Mouse (Mus musculus) forebrain, embryonic 15.5 days (tissue): ENCODE results near the gene Socs3. TPM values are rescaled to one million over a fixed set of nuclear protein-coding genes. Genes with fewer than 3 reads are reported as not detected.

Experiments used
- ATAC-seq: fragments of 200-750 bp; cut with Nextera tagmentation; replicated peaks from 2 replicates; pipeline ENCODE4 v1.8.0; 2017; ENCODE audit warnings: mild to moderate bottlenecking, moderate TSS enrichment, moderate library complexity
- H3K27ac ChIP-seq: fragments of 300-500 bp; sonication (generic); replicated peaks from 2 replicates; pipeline ENCODE4 v1.5.1; 2015; ENCODE audit warnings: mild to moderate bottlenecking, inconsistent platforms
- H3K27me3 ChIP-seq: fragments of 300-500 bp; sonication (generic); 2 replicates; pipeline ENCODE4 v1.6.1; 2015; ENCODE audit warnings: inconsistent platforms
- H3K36me3 ChIP-seq: fragments of 300-500 bp; sonication (generic); 2 replicates; pipeline ENCODE4 v1.6.1; 2015; ENCODE audit warnings: mild to moderate bottlenecking, inconsistent platforms
- H3K4me1 ChIP-seq: fragments of 300-500 bp; sonication (generic); 2 replicates; pipeline ENCODE4 v1.6.1; 2015; ENCODE audit warnings: inconsistent platforms
- H3K4me2 ChIP-seq: fragments of 300-500 bp; sonication (generic); replicated peaks from 2 replicates; pipeline ENCODE4 v1.6.1; 2015; ENCODE audit warnings: mild to moderate bottlenecking, inconsistent platforms
- H3K4me3 ChIP-seq: fragments of 300-500 bp; sonication (generic); 2 replicates; pipeline ENCODE4 v1.5.1; 2015; ENCODE audit warnings: mild to moderate bottlenecking, inconsistent platforms
- H3K9ac ChIP-seq: fragments of 300-500 bp; sonication (generic); replicated peaks from 2 replicates; pipeline ENCODE4 v1.6.1; 2015; ENCODE audit warnings: mild to moderate bottlenecking, inconsistent platforms
- H3K9me3 ChIP-seq: fragments of 300-500 bp; sonication (generic); 2 replicates; pipeline ENCODE4 v1.6.1; 2016; ENCODE audit warnings: inconsistent platforms
- whole genome bisulfite sequencing: fragments of 180-500 bp; shearing (Covaris S2); methylation state at CpG from one replicate; pipeline ENCODE4 v1.1.7; 2015; ENCODE audit warnings: mixed read lengths; 5-methylcytosine and 5-hydroxymethylcytosine counted together
- microRNA-seq: library from miRNA; unstranded; fragments of <30 nt; microRNA quantifications from one replicate; pipeline ENCODE4, GENCODE M21; 2016
- polyA plus RNA-seq: library from polyadenylated mRNA; unstranded; fragments of >200 nt; fragmentation: Nextera tagmentation; extraction: Ambion mirVana; gene quantifications from 2 replicates; pipeline ENCODE4 v1.2.1, GENCODE M21; 2015

The Socs3 gene
- polyA plus RNA-seq, 1 experiment from 2014 or later = 15.1 TPM

DNA sequence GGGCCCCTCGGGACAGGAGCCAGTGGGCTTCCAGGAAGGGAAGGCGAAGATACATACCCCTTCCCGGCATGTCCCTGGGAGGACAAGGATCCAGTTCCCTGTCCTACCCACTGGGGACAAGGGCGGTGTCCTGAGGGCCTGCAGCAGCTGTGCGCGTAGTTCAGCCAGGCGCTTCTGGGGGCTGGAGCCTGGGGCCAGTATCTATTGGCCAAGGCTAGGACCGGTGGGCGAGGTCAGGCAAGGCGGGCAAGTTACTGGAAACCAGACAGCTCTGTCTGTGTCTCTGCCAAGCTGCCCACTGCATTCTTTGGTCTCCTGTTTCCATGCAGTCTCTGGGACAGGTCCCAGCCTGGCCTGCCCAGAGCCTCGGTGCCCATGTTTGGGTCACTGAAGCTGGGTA is 46.6 kb downstream of the Socs3 start:
- no peaks in the 10 kb centered on the region for H3K36me3 ChIP-seq
- H3K27me3 ChIP-seq = no peaks in the 10 kb centered on the region
- ATAC-seq = no peak
- no peaks in the 10 kb centered on the region for H3K4me1 ChIP-seq
- no peak overlapping the region for H3K4me3 ChIP-seq
- H3K9ac ChIP-seq = no peak overlapping the region
- no peaks in the 10 kb centered on the region for H3K9me3 ChIP-seq
- H3K4me2 ChIP-seq = no peak overlapping the region
- 86% methylated on average over 11 of the region's 11 CpGs for WGBS
- H3K27ac ChIP-seq = no peak overlapping the region

DNA sequence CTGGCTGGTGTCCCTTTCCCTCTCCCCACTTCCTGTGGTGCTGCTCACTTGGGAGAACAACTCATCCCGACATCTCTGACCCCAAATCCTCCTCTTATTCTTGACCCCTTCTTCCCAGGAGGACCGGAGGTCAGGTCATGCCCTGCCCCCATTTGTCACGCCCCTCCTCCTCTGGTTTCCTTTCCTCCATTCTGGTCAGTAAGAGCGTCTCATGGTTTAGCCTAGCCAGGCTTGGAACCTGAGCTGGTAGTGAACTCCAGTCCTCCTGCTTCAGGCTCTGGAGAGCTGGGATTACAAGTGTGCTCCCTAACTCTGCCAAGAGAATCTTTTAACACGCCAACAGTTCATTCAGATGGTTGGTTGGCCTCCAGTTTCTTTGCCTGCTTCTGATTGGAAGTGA is 50.6 kb downstream of the Socs3 start:
- Histone ChIP-seq H3K36me3 (no peaks in the 10 kb centered on the region), H3K4me2 (no peak overlapping the region), H3K9ac (no peak overlapping the region), H3K4me1 (no peaks in the 10 kb centered on the region), H3K27ac (no peak overlapping the region), H3K4me3 (no peak overlapping the region), H3K27me3 (no peaks in the 10 kb centered on the region), H3K9me3 (no peaks in the 10 kb centered on the region)
- ATAC-seq = no peak
- 21% methylated on average over 5 of the region's 5 CpGs for WGBS

DNA sequence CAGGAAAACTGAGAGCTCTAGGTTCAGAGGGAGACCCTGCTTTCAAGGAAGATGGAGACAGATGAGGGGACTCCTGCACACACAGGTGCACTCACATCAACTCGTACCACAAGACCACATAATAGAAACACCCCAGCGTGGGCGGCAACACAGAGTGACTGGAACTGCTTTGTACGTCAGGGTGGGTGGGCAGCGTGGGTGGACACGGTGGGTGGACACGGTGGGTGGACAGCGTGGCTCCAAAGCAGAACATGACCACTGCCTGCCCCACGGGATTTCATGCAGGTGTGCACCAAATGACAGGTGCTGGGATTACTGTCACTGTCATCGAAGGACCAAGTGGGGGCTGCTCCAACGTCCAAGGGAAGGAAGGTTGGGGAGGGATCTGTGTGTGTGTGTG is 51.3 kb downstream of the Socs3 start:
- H3K9me3 ChIP-seq = no peaks in the 10 kb centered on the region
- no peak overlapping the region for H3K4me2 ChIP-seq
- ATAC-seq = no peak
- H3K4me1 ChIP-seq = no peaks in the 10 kb centered on the region
- no peaks in the 10 kb centered on the region for H3K36me3 ChIP-seq
- H3K9ac ChIP-seq = no peak overlapping the region
- no peak overlapping the region for H3K27ac ChIP-seq
- H3K4me3 ChIP-seq = no peak overlapping the region
- WGBS = 86% methylated on average over 11 of the region's 11 CpGs
- no peaks in the 10 kb centered on the region for H3K27me3 ChIP-seq

Small RNA genes lying within 50 kb of the gene (microRNA-seq; reads per million reads assigned to microRNA genes)
- gene Mir6933 = not detected

Other genes with a start within 250 kb of the Socs3 start
- 0.43 and 0.45 TPM in 2 replicates for gene Tmc8, start 188.0 kb downstream of the Socs3 start, polyA plus RNA-seq
- 1.9 and 2.6 TPM in 2 replicates for gene Tmc6, start 187.8 kb downstream of the Socs3 start, polyA plus RNA-seq
- gene 6030468B19Rik, start 172.4 kb downstream of the Socs3 start, polyA plus RNA-seq = 0.18 TPM in 1 of 2 replicates, not detected in the other
- 0.72 and 0.79 TPM in 2 replicates for gene Gm20708, start 160.4 kb downstream of the Socs3 start, polyA plus RNA-seq
- gene Syngr2, start 160.4 kb downstream of the Socs3 start, polyA plus RNA-seq = 12.3 and 12.6 TPM in 2 replicates
- gene Afmid, start 144.1 kb downstream of the Socs3 start, polyA plus RNA-seq = 5.3 and 6.4 TPM in 2 replicates
- 45.9 and 52.1 TPM in 2 replicates for gene Tk1, start 144.0 kb downstream of the Socs3 start, polyA plus RNA-seq
- 97.5 and 106 TPM in 2 replicates for gene Birc5, start 120.8 kb downstream of the Socs3 start, polyA plus RNA-seq
- not detected in 2 replicates for gene Tmem235, start 109.3 kb downstream of the Socs3 start, polyA plus RNA-seq
- 3.1 and 3.6 TPM in 2 replicates for gene Tha1, start 96.6 kb downstream of the Socs3 start, polyA plus RNA-seq
- 52.9 and 54.3 TPM in 2 replicates for gene Pgs1, start 16.2 kb upstream of the Socs3 start, polyA plus RNA-seq
- gene Dnah17, start 160.6 kb upstream of the Socs3 start, polyA plus RNA-seq = 0.27 TPM in 2 replicates